Mouse (Mus musculus): ENCODE measurements around the gene Olfr948.

Olfr948 gene

DNA sequence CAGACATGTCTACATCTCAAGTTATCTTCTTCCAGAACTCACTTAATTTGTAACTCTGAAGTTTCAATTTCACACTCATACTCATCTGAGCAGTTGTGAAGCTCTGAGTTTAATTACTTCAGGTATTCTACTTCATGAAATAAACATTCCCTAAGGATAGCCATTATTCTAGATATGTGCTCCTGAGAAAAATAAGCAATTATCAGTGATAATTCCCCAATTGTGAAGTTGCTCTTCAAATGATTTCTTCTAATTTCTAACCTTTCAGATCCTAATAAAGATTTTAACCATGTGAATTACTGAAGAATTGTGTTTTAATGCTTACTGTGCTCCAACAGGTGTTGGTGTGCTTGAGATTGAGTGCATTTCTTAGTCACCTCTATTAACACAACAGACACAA, at the start of gene Olfr948:
Gene Olfr948, minus strand, starts transcription at position 101 of the 400 bp plus-strand sequence.
- in situ Hi-C loops (cut with MboI; ENCODE audit: low pct_unique_long_range_greater_than_20kb in 1 of 2, low sequenced_read_pairs in 2 of 2, unreplicated experiment in 1 of 2): no loop called here

DNA sequence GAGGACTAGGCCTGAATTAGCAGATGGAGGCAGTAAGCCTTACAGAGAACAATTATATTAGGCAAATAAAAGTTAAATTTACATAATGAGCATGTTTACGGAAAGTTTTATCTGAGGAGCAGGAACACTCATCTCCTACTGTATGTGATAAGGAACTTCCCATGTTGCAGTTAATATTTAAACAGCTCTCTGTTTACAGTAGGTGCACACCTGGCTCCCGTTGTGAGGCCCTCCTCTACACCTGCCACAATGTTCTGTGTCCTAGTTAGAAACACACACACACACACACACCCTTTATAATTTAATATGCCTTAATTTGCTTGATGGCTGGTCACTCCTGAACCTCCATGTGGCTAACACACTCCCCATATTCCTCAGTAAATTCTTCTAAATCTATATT, 38.7 kb downstream of the Olfr948 start:
- in situ Hi-C loops (cut with MboI; ENCODE audit: low pct_unique_long_range_greater_than_20kb in 1 of 2, low sequenced_read_pairs in 2 of 2, unreplicated experiment in 1 of 2): no loop called here

DNA sequence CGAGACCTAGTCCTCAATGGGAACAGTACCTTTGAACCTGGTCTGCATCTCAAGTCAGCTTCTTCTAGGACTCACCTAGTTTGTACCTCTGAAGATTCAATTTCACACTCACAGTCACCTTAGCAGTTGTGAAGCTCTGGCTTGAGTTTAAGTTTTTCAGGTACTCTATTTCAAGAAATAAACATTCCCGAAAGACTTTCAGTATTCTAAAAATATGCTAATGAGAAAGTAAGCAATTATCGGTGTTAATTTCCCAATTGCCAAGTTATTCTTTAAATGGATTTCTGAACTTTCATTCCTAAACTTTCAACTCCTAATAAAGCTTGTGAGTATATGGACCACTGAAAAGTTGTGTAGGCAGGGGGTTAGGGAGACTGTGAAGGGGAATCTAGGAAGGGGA, 49.1 kb downstream of the Olfr948 start, which contains the start of gene Olfr945:
Gene Olfr945, minus strand, starts transcription at position 101 of the 400 bp plus-strand sequence.
- in situ Hi-C loops (cut with MboI; ENCODE audit: low pct_unique_long_range_greater_than_20kb in 1 of 2, low sequenced_read_pairs in 2 of 2, unreplicated experiment in 1 of 2): no loop called here
